Mouse (Mus musculus): ENCODE measurements around the gene Rbms1. TPM values are rescaled to one million over a fixed set of nuclear protein-coding genes. Genes with fewer than 3 reads are reported as not detected.
A peak's percentile ranks its signal among the peaks of the same experiment; 100 is the strongest.

The Rbms1 gene
- 77.3 TPM for polyA plus RNA-seq (2021)

GRCm38 (mm10) chr2:60962671-60963421 is at the start of gene Rbms1:
Rbms1 (minus strand) TSS chr2:60963192.
- ChIA-PET POLR2A (interaction anchor here (0.6 to 0.9 kb wide), 3 partner anchors 72 to 183 kb away, joined by 3 to 5 read pairs (median 3); no protein-coding TSS in a partner anchor), CTCF (no interaction called here)
- DNase-seq (ENCODE audit: low read depth, low spot score) = no peak
- no peak for TF ChIP-seq CTCF (IDR thresholded peaks at IDR 0.05)
- H3K27me3 ChIP-seq = no peaks in the 10 kb centered on the region
- in situ Hi-C loops (cut with MboI; ENCODE audit: low pct_unique_long_range_greater_than_20kb) = loop anchor here (5.0 kb wide), 1 partner anchor 161 kb away; no protein-coding TSS in a partner anchor
- peak; percentile 64 for ATAC-seq

GRCm38 (mm10) chr2:61012249-61012828 is 49.3 kb upstream of the Rbms1 start:
- no peaks in the 10 kb centered on the region for H3K27me3 ChIP-seq
- in situ Hi-C loops (cut with MboI; ENCODE audit: low pct_unique_long_range_greater_than_20kb) = no loop called here
- DNase-seq (ENCODE audit: low read depth, low spot score) = no peak
- POLR2A ChIA-PET = no interaction called here
- CTCF ChIA-PET = no interaction called here
- TF ChIP-seq CTCF (IDR thresholded peaks at IDR 0.05) = no peak
- no peak for ATAC-seq

GRCm38 (mm10) chr2:60986286-60986685 is 23.3 kb upstream of the Rbms1 start:
- POLR2A ChIA-PET = no interaction called here
- CTCF ChIA-PET = no interaction called here
- ATAC-seq = no peak
- in situ Hi-C loops (cut with MboI; ENCODE audit: low pct_unique_long_range_greater_than_20kb) = no loop called here
- no peak for DNase-seq (ENCODE audit: low read depth, low spot score)
- TF ChIP-seq CTCF (IDR thresholded peaks at IDR 0.05) = no peak
- no peaks in the 10 kb centered on the region for H3K27me3 ChIP-seq

- no peaks in the 10 kb centered on the region for H3K27me3 ChIP-seq
- in situ Hi-C loops (cut with MboI; ENCODE audit: low pct_unique_long_range_greater_than_20kb) = no loop called here
- DNase-seq (ENCODE audit: low read depth, low spot score) (no peak), ATAC-seq (no peak)
- CTCF ChIA-PET = no interaction called here
- TF ChIP-seq CTCF (IDR thresholded peaks at IDR 0.05) = no peak
- POLR2A ChIA-PET = no interaction called here
Observed at GRCm38 (mm10) chr2:60978538-60979313, 15.7 kb upstream of the Rbms1 start.

- in situ Hi-C loops (cut with MboI; ENCODE audit: low pct_unique_long_range_greater_than_20kb) = no loop called here
- no peak for ATAC-seq
- no peak for DNase-seq (ENCODE audit: low read depth, low spot score)
- ChIA-PET CTCF (no interaction called here), POLR2A (no interaction called here)
- H3K27me3 ChIP-seq = no peaks in the 10 kb centered on the region
- TF ChIP-seq CTCF (IDR thresholded peaks at IDR 0.05) = no peak
Observed at GRCm38 (mm10) chr2:60972189-60972814, 9.3 kb upstream of the Rbms1 start.

GRCm38 (mm10) chr2:60963616-60964015 is 624 bp upstream of the Rbms1 start:
- in situ Hi-C loops (cut with MboI; ENCODE audit: low pct_unique_long_range_greater_than_20kb) = loop anchor here (5.0 kb wide), 1 partner anchor 161 kb away; no protein-coding TSS in a partner anchor
- ATAC-seq = no peak
- ChIA-PET POLR2A (interaction anchor here (0.7 to 0.9 kb wide), 2 partner anchors 72 to 183 kb away, joined by 3 read pairs; no protein-coding TSS in a partner anchor), CTCF (interaction anchor here (1.6 kb wide), 1 partner anchor 122 kb away, joined by 3 read pairs; no protein-coding TSS in a partner anchor)
- DNase-seq (ENCODE audit: low read depth, low spot score) = no peak
- no peaks in the 10 kb centered on the region for H3K27me3 ChIP-seq
- no peak for TF ChIP-seq CTCF (IDR thresholded peaks at IDR 0.05)

- in situ Hi-C loops (cut with MboI; ENCODE audit: low pct_unique_long_range_greater_than_20kb) = loop anchor here (5.0 kb wide), 1 partner anchor 160 kb away; no protein-coding TSS in a partner anchor
- ATAC-seq = peak; percentile 66
- H3K27me3 ChIP-seq = no peaks in the 10 kb centered on the region
- no peak for DNase-seq (ENCODE audit: low read depth, low spot score)
- ChIA-PET CTCF (no interaction called here), POLR2A (interaction anchor here (0.6 kb wide), 1 partner anchor 99 kb away, joined by 5 read pairs; no protein-coding TSS in a partner anchor)
- TF ChIP-seq CTCF (IDR thresholded peaks at IDR 0.05) = no peak
Observed at GRCm38 (mm10) chr2:60962001-60962670, 856 bp downstream of the Rbms1 start.

GRCm38 (mm10) chr2:60961281-60961680 is 1.7 kb downstream of the Rbms1 start:
- in situ Hi-C loops (cut with MboI; ENCODE audit: low pct_unique_long_range_greater_than_20kb) = loop anchor here (5.0 kb wide), 1 partner anchor 159 kb away; no protein-coding TSS in a partner anchor
- DNase-seq (ENCODE audit: low read depth, low spot score) (no peak), ATAC-seq (no peak)
- CTCF ChIA-PET = no interaction called here
- no peaks in the 10 kb centered on the region for H3K27me3 ChIP-seq
- POLR2A ChIA-PET = no interaction called here
- TF ChIP-seq CTCF (IDR thresholded peaks at IDR 0.05) = no peak

GRCm38 (mm10) chr2:60948241-60948640 is 14.8 kb downstream of the Rbms1 start:
- TF ChIP-seq CTCF (IDR thresholded peaks at IDR 0.05) = no peak
- CTCF ChIA-PET = interaction anchor here (1.0 to 2.0 kb wide), 2 partner anchors 15 to 297 kb away, joined by 3 to 6 read pairs; no protein-coding TSS in a partner anchor

GRCm38 (mm10) chr2:60947817-60948216 is 15.2 kb downstream of the Rbms1 start:
- ATAC-seq (no peak), DNase-seq (ENCODE audit: low read depth, low spot score) (no peak)
- ChIA-PET POLR2A (no interaction called here), CTCF (interaction anchor here (2.0 kb wide), 1 partner anchor 15 kb away, joined by 6 read pairs; no protein-coding TSS in a partner anchor)
- in situ Hi-C loops (cut with MboI; ENCODE audit: low pct_unique_long_range_greater_than_20kb) = no loop called here
- no peak for TF ChIP-seq CTCF (IDR thresholded peaks at IDR 0.05)
- no peaks in the 10 kb centered on the region for H3K27me3 ChIP-seq

More at GRCm38 (mm10) chr2:60948241-60948640, 14.8 kb downstream of the Rbms1 start:
- ATAC-seq (no peak), DNase-seq (ENCODE audit: low read depth, low spot score) (no peak)
- POLR2A ChIA-PET = no interaction called here
- in situ Hi-C loops (cut with MboI; ENCODE audit: low pct_unique_long_range_greater_than_20kb) = no loop called here
- H3K27me3 ChIP-seq = no peaks in the 10 kb centered on the region
